Mouse (Mus musculus) midbrain, postnatal 0 days (tissue): ENCODE measurements around the gene Col4a2. TPM values are rescaled to one million over a fixed set of nuclear protein-coding genes. Genes with fewer than 3 reads are reported as not detected.

Experiments used
- ATAC-seq: fragments of 200-750 bp; cut with Nextera tagmentation; 2 replicates; pipeline ENCODE4 v1.8.0; 2017; ENCODE audit warnings: moderate number of reproducible peaks, mild to moderate bottlenecking, moderate TSS enrichment, moderate library complexity; ENCODE audit not compliant: low FRiP score
- DNase-seq: peaks from one replicate; pipeline ENCODE4 v3.0.0-alpha.2; 2015; ENCODE audit warnings: low spot score
- H3K27ac ChIP-seq: fragments of 300-500 bp; sonication (generic); 2 replicates; pipeline ENCODE4 v1.5.1; 2014; ENCODE audit warnings: low read depth, mild to moderate bottlenecking, low read length, mixed read lengths
- H3K27me3 ChIP-seq: fragments of 300-500 bp; sonication (generic); 2 replicates; pipeline ENCODE4 v1.6.1; 2014; ENCODE audit warnings: low read length, control low read depth, mixed read lengths; ENCODE audit not compliant: insufficient read depth
- H3K36me3 ChIP-seq: fragments of 300-500 bp; sonication (generic); 2 replicates; pipeline ENCODE4 v1.6.1; 2014; ENCODE audit warnings: low read length, control low read depth, mixed read lengths; ENCODE audit not compliant: insufficient read depth
- H3K4me1 ChIP-seq: fragments of 300-500 bp; sonication (generic); 2 replicates; pipeline ENCODE4 v1.6.1; 2014; ENCODE audit warnings: mild to moderate bottlenecking, control low read depth, antibody characterized with exemption, low read length, mixed read lengths; ENCODE audit not compliant: insufficient read depth
- H3K4me2 ChIP-seq: fragments of 300-500 bp; sonication (generic); 2 replicates; pipeline ENCODE4 v1.6.1; 2014; ENCODE audit warnings: low read depth, mild to moderate bottlenecking, low read length, mixed read lengths; ENCODE audit not compliant: poor library complexity, severe bottlenecking
- H3K4me3 ChIP-seq: fragments of 300-500 bp; sonication (generic); 2 replicates; pipeline ENCODE4 v1.5.1; 2014; ENCODE audit warnings: low read depth, mild to moderate bottlenecking, low read length, moderate library complexity
- H3K9ac ChIP-seq: fragments of 300-500 bp; sonication (generic); replicated peaks from 2 replicates; pipeline ENCODE4 v1.6.1; 2014; ENCODE audit warnings: mild to moderate bottlenecking, low read length, moderate library complexity, mixed read lengths; ENCODE audit not compliant: poor library complexity, severe bottlenecking
- H3K9me3 ChIP-seq: fragments of 300-500 bp; sonication (generic); 2 replicates; pipeline ENCODE4 v1.6.1; 2016; ENCODE audit warnings: low read length, control low read depth
- CTCF ChIP-seq: IDR thresholded peaks from 2 replicates; pipeline ENCODE4 v1.5.1; 2016; ENCODE audit warnings: antibody characterized with exemption, mild to moderate bottlenecking
- WGBS: fragments of 180-500 bp; shearing (Covaris S2); extraction: QIAGEN DNeasy Blood & Tissue Kit; methylation state at CpG from one replicate; pipeline ENCODE4 v1.1.7; 2014; 5-methylcytosine and 5-hydroxymethylcytosine counted together
- polyA plus RNA-seq: library from polyadenylated mRNA; unstranded; fragments of >200 nt; fragmentation: Nextera tagmentation; extraction: Ambion mirVana; gene quantifications from 2 replicates; pipeline ENCODE4 v1.2.1, GENCODE M21; 2015
- total RNA-seq: library from RNA; depleted of rRNA; stranded (reverse); fragments of >200 nt; gene quantifications from 2 replicates; pipeline ENCODE4 v1.2.3, GENCODE M21; 2014

The Col4a2 gene
- total and polyA plus RNA-seq, 2 experiments from 2014 or later, result 31.3 to 92.5 TPM

GRCm38 (mm10) chr8:11476338-11477177, 164.0 kb downstream of the Col4a2 start:
- H3K4me2 ChIP-seq, result peak overlapping the region; percentile 15; the same call in 1 of the 2 replicates
- peaks cover 10% of the 10 kb centered on the region; the same call in 1 of the 2 replicates for H3K4me1 ChIP-seq
- H3K9ac ChIP-seq, result no peak overlapping the region
- H3K27ac ChIP-seq, result no peak overlapping the region
- no peaks in the 10 kb centered on the region for H3K36me3 ChIP-seq
- peak overlapping the region; percentile 15; the same call in 1 of the 2 replicates for H3K4me3 ChIP-seq
- H3K9me3 ChIP-seq, result no peaks in the 10 kb centered on the region
- no peak for TF ChIP-seq CTCF
- 11% methylated on average over 24 of the region's 24 CpGs for WGBS
- ATAC-seq (no peak), DNase-seq (peak; percentile 22)
- peaks cover 52% of the 10 kb centered on the region for H3K27me3 ChIP-seq

- 6% methylated on average over 9 of the region's 9 CpGs for WGBS
- H3K9ac ChIP-seq, result no peak overlapping the region
- H3K27me3 ChIP-seq, result peaks cover 52% of the 10 kb centered on the region
Measured at GRCm38 (mm10) chr8:11477178-11477553, 164.6 kb downstream of the Col4a2 start.

GRCm38 (mm10) chr8:11477811-11478761, 165.5 kb downstream of the Col4a2 start, which contains the start of gene Rab20:
Rab20 (minus strand) TSS chr8:11478710.
- Histone ChIP-seq H3K4me2 (peak within 1 kb of the TSS; percentile 92), H3K4me1 (peaks cover 10% of the 10 kb centered on the region; the same call in 1 of the 2 replicates), H3K4me3 (peak within 1 kb of the TSS; percentile 46), H3K9ac (0 out of 2 replicates have a peak within 1 kb of the TSS, but pooled peaks have one; percentile 44), H3K9me3 (no peaks in the 10 kb centered on the region), H3K36me3 (no peaks in the 10 kb centered on the region), H3K27ac (no peak within 1 kb of the TSS), H3K27me3 (peaks cover 52% of the 10 kb centered on the region)
- WGBS, result under 1% methylated on average over 61 of the region's 69 CpGs
- no peak for TF ChIP-seq CTCF
- peak; percentile 21 for DNase-seq
- ATAC-seq, result peak; percentile 66

More at GRCm38 (mm10) chr8:11477178-11477553, 164.6 kb downstream of the Col4a2 start:
- no peak overlapping the region for H3K27ac ChIP-seq
- H3K36me3 ChIP-seq, result no peaks in the 10 kb centered on the region
- H3K4me2 ChIP-seq, result peak overlapping the region; percentile 15; the same call in 1 of the 2 replicates
- TF ChIP-seq CTCF, result no peak
- no peaks in the 10 kb centered on the region for H3K9me3 ChIP-seq
- H3K4me1 ChIP-seq, result peaks cover 10% of the 10 kb centered on the region; the same call in 1 of the 2 replicates
- H3K4me3 ChIP-seq, result peak overlapping the region; percentile 15; the same call in 1 of the 2 replicates
- no peak for DNase-seq
- ATAC-seq, result no peak

GRCm38 (mm10) chr8:11478807-11479527, 166.4 kb downstream of the Col4a2 start:
- Histone ChIP-seq H3K9me3 (no peaks in the 10 kb centered on the region), H3K4me3 (peak overlapping the region; percentile 46), H3K4me2 (peak overlapping the region; percentile 92), H3K27me3 (peaks cover 52% of the 10 kb centered on the region), H3K27ac (no peak overlapping the region), H3K9ac (no peak overlapping the region), H3K36me3 (no peaks in the 10 kb centered on the region), H3K4me1 (peaks cover 10% of the 10 kb centered on the region; the same call in 1 of the 2 replicates)
- TF ChIP-seq CTCF, result no peak
- WGBS, result 5% methylated on average over 22 of the region's 23 CpGs
- no peak for DNase-seq
- no peak for ATAC-seq

GRCm38 (mm10) chr8:11479591-11479990, 167.0 kb downstream of the Col4a2 start:
- no peaks in the 10 kb centered on the region for H3K36me3 ChIP-seq
- H3K9ac ChIP-seq, result no peak overlapping the region
- WGBS, result 11% methylated on average over 14 of the region's 14 CpGs
- no peaks in the 10 kb centered on the region for H3K9me3 ChIP-seq
- peaks cover 10% of the 10 kb centered on the region; the same call in 1 of the 2 replicates for H3K4me1 ChIP-seq
- no peak overlapping the region for H3K4me2 ChIP-seq
- peaks cover 49% of the 10 kb centered on the region for H3K27me3 ChIP-seq
- H3K27ac ChIP-seq, result no peak overlapping the region
- H3K4me3 ChIP-seq, result no peak overlapping the region
- ATAC-seq (no peak), DNase-seq (no peak)
- TF ChIP-seq CTCF, result no peak
